Mouse (Mus musculus) erythroblast, adult 5-6 weeks (primary cell): ENCODE results near the gene Pparg. TPM values are rescaled to one million over a fixed set of nuclear protein-coding genes. Genes with fewer than 3 reads are reported as not detected.

Experiments
- ATAC-seq: replicated peaks from 2 replicates; pipeline ENCODE4 v1.8.0; 2016; ENCODE audit warnings: moderate number of reproducible peaks, mild to moderate bottlenecking, moderate TSS enrichment, inconsistent platforms; ENCODE audit not compliant: poor library complexity, low FRiP score, severe bottlenecking
- total RNA-seq, 2 experiments: library from RNA; stranded (forward) in 1 of 2; stranded (reverse) in 1 of 2; fragments of 150-400 nt in 1 of 2; fragments of 200-764, 138-1000 nt in 1 of 2; gene quantifications; 2 replicates each; pipeline versions ENCODE4 v1.2.3 to v1.2.4; 2015 to 2017; ENCODE audit warnings: low replicate concordance in 2 of 2

Pparg gene
- total RNA-seq (2015; ENCODE audit: low replicate concordance) (3.5 and 9.0 TPM in 2 replicates), total RNA-seq (2017; ENCODE audit: low replicate concordance) (2.9 and 3.9 TPM in 2 replicates)

- no peak for ATAC-seq
Measured at GRCm38 (mm10) chr6:115360776-115361605, at the start of gene Pparg. TSS of gene Pparg (plus strand) at chr6:115360951.

- ATAC-seq = no peak
Measured at GRCm38 (mm10) chr6:115312780-115313179, 48.0 kb upstream of the Pparg start.

GRCm38 (mm10) chr6:115313235-115313738 lies 47.5 kb upstream of the Pparg start:
- ATAC-seq = no peak

- no peak for ATAC-seq
Measured at GRCm38 (mm10) chr6:115313910-115314309, 46.8 kb upstream of the Pparg start.

GRCm38 (mm10) chr6:115315770-115316169 lies 45.0 kb upstream of the Pparg start:
- no peak for ATAC-seq

- ATAC-seq = no peak
Measured at GRCm38 (mm10) chr6:115316811-115317221, 43.9 kb upstream of the Pparg start.

- no peak for ATAC-seq
Measured at GRCm38 (mm10) chr6:115318811-115319210, 41.9 kb upstream of the Pparg start.

- no peak for ATAC-seq
Measured at GRCm38 (mm10) chr6:115319686-115320085, 41.1 kb upstream of the Pparg start.

- no peak for ATAC-seq
Measured at GRCm38 (mm10) chr6:115320927-115321714, 39.6 kb upstream of the Pparg start.

GRCm38 (mm10) chr6:115321883-115322351 lies 38.8 kb upstream of the Pparg start:
- no peak for ATAC-seq

- no peak for ATAC-seq
Measured at GRCm38 (mm10) chr6:115322956-115323355, 37.8 kb upstream of the Pparg start.

- no peak for ATAC-seq
Measured at GRCm38 (mm10) chr6:115330964-115331363, 29.8 kb upstream of the Pparg start.

GRCm38 (mm10) chr6:115333099-115333694 lies 27.6 kb upstream of the Pparg start:
- ATAC-seq = no peak

- ATAC-seq = no peak
Measured at GRCm38 (mm10) chr6:115335536-115335935, 25.2 kb upstream of the Pparg start.

GRCm38 (mm10) chr6:115340084-115340483 lies 20.7 kb upstream of the Pparg start:
- ATAC-seq = no peak

GRCm38 (mm10) chr6:115343096-115343495 lies 17.7 kb upstream of the Pparg start:
- no peak for ATAC-seq

- ATAC-seq = no peak
Measured at GRCm38 (mm10) chr6:115343570-115343969, 17.2 kb upstream of the Pparg start.

GRCm38 (mm10) chr6:115344101-115344500 lies 16.6 kb upstream of the Pparg start:
- no peak for ATAC-seq

GRCm38 (mm10) chr6:115344513-115344912 lies 16.2 kb upstream of the Pparg start:
- ATAC-seq = no peak

GRCm38 (mm10) chr6:115345013-115345412 lies 15.7 kb upstream of the Pparg start:
- ATAC-seq = no peak
